Mouse (Mus musculus) adrenal gland, adult 18-20 months (tissue): ENCODE measurements at regions not wholly inside any gene's neighbourhood (a gene's known extent, or its start where the extent isn't known, plus 50 kb on each side); places are given as distances from the start of the nearest gene placed in this dataset.

Experiments used
- DNase-seq, 2 experiments: peaks; one replicate each; pipeline ENCODE4 v3.0.0; 2021 to 2022; ENCODE audit warnings: low spot score in 2 of 2

- DNase-seq: no peak
Observed at GRCm38 (mm10) chr2:169452956-169453355, 134.6 kb downstream of the Gm11011 start.

DNA sequence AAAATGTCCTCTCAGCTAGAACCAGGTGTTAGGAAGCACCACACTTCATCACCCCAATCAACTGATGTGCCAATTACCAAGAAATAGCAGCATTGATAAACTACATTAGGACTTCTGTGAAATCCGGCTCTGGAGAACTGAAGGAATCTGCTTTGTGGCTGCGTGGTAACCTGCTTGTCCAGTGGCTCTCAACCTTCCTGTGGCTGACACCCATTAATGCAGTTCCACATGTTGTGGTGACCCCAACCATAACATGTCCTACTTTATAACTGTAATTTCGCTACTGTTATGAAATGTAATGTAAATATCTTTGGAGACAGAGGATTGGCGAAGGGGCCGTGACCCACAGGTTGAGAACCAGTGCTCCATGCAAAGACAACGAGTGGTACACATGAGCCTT lies 136.7 kb downstream of the Gm11011 start:
- no peak for DNase-seq

DNA sequence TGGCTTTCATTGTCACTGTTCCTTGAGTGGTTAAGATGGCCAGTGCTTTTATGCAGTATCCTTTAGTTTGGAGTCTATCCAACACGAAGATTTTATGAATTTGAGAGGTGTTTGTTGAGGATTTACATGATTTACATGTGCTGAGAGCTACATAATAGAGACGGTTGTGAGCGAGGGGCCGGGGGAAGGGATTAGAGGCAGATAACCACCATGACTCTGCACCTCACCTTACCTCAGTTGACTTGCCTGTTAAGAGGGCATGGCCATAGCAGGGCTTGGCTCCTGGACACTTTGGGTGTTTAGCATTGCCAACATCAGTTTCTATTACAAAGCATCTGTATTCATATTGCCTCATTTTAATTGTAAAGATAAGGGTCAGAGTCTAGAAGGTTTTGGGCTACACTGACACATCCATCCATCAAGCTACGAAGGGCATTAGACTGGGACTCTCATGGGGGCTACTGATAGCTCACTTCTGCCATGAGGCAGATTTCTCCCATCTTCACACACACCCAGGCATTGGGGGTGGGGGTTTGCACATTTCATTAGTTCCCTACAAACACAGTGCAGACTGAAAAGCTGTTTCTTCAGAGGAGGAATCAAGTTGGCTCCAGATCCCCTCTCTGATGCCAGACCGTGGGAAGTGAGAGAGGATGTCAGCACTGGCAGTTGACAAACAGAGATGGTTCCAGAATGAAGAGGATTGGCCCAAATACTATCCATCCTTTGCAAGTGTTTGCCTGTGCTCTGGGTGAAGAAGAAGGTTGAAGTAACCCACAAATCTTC lies 139.9 kb downstream of the Gm11011 start:
- no peak for DNase-seq

DNA sequence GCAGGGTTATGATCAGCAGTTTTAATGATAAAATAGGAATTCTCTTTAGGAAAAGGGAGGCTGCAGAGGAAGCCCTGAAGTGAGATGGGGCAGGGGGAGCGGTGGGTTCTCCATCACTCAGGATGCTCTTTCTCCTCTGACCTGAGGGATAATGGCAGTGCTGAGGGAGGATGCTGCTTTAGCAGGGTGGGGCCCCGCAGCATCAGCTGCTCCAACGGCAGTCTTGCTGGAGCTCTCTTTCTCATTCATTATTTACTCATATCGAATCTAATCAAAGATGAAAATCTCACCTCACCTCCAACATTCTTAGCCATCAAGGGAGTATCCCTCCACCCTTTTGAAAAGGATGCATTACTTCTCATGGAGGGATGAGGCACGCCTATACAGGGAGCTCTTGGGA lies 141.7 kb downstream of the Gm11011 start:
- DNase-seq: no peak

GRCm38 (mm10) chr2:169445371-169445770 lies 142.2 kb downstream of the Gm11011 start:
- no peak for DNase-seq

DNA sequence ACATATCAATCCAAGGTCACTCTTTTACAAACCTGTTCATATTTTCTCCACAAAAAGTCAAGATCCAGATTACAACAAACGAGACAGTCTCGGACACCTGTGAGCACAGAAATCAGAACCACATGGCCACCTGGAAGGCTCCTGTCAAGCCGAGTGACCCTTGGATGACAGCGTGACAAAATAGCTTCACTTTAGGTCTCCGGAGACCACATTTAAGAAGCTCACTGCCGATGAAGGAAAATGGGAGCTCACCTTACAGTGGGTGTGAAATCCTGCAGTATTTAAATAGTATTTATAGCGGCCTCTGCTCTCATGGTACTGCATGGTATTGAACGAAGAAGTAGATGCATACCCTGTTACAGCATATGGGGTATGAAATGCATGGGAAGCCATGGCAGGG lies 144.3 kb downstream of the Gm11011 start:
- DNase-seq: no peak

GRCm38 (mm10) chr2:169431516-169431915 lies 156.0 kb downstream of the Gm11011 start:
- no peak for DNase-seq

- no peak for DNase-seq
Observed at GRCm38 (mm10) chr2:169429411-169429810, 158.1 kb downstream of the Gm11011 start.

- DNase-seq: no peak
Observed at GRCm38 (mm10) chr2:169424166-169424920, 163.2 kb downstream of the Gm11011 start.

DNA sequence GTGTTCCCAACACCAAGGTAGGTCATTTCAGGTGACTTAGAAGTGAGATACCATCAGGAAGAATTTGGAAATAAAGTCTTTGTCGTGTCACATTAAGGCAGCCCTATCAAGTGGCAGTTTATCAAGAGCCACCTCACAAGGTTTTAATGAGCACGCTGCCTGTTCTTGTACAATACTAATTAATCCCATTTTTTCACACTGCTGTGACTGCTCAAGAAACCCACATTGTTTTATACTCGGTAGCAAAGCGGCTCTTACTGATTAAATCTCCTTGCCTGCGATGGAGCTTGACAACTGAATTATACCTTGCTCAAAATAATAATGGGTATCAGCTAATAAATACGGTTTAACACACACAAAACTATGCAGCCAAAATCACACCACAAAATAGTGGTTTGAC lies 175.2 kb downstream of the Gm11011 start:
- no peak for DNase-seq

- no peak for DNase-seq
Observed at GRCm38 (mm10) chr2:169410080-169410479, 177.5 kb downstream of the Gm11011 start.

DNA sequence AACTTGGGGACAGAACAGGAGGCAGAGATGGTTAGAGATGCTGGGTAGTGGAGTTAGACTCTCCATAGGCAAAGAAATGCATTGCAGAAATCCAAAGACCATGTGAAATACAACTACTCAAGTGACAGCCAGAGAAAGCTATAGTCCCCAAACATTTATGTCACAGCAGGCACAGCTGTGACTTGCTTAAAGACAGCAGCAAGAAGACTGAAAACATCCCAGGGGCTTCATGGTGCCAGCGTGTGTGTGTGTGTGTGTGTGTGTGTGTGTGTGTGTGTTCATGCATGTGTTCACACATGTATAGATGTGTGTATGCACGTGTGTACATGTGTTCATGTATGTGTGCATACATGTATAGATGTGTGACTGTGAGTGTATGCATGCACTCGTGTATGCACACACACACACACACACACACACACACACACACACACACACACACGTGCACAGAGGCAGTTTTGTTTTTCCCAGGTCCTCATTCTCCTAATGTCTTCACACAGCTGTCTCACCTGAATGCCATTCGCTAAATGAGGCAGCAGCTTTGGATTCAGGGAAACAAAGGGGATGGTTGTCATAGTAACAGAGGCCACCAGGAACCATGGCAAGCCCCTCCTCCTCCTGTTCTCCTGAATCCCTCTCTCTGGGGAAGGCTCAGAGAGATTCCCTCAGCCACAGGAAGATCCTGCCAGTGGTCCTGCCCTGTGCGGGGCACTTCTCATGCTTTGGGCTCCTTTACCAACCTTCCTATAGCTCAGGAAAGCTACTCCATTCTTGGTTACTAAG lies 182.4 kb downstream of the Gm11011 start:
- no peak for DNase-seq

- DNase-seq: no peak
Observed at GRCm38 (mm10) chr2:169397758-169398157, 189.8 kb downstream of the Gm11011 start.

GRCm38 (mm10) chr2:169397013-169397412 lies 190.5 kb downstream of the Gm11011 start:
- peak in 1 of 2 experiments; percentile 2 for DNase-seq

GRCm38 (mm10) chr2:169396294-169396693 lies 191.3 kb downstream of the Gm11011 start:
- no peak for DNase-seq

DNA sequence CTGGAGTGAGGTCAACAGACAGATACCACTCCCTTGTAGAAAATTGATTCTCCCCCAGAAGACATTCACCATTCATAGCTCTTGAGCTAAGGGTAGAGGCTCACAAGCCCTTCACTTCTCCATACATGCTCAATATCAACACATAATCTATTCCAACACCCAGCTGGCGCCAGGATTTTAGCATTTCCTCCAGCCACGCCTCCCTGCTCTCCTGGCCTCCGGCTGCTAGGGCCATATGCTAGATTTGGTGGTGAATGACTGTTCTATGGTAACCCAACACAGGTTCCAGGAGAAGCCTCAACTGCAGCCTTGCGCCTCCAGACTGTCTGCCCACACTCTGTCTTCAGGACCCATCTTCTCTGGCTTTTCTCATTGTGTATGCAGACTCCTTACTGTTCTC lies 197.9 kb downstream of the Gm11011 start:
- DNase-seq: no peak

- DNase-seq: no peak
Observed at GRCm38 (mm10) chr2:169388569-169388968, 199.0 kb downstream of the Gm11011 start.

DNA sequence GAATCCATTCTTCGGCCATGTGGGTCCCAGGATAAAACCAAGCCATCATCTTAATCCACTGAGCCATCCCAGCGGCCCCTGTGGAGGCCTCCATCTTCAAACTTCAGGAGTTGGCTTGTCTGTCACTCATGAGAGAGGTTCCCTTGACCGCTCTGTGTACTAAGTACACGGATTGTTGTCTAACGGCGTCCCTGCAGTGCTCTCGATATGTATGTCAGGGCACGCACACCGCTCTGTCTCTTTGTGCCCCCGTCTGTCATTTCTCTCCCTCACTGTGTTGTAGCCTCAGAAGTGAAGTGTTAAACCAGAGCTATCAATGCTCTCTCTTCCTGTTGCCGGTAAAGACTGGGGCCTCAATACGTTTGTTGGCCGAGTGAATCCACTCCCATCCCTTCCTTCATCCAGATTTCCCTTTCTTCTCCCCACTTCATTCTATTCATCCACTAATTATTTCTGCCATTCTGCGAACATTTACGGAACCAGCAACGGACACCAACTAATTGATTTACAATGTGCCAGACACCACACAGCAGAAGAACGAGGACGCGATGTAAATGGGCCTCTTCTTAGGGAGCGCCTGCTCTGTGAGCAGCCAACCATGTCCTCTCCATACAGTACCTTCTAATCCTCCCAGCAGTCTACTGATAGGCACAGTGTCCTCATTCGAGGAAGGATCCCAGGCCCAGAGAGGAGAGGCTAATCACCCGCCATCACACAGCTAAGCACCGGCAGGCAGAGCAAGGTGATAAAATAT lies 199.6 kb downstream of the Gm11011 start:
- no peak for DNase-seq

DNA sequence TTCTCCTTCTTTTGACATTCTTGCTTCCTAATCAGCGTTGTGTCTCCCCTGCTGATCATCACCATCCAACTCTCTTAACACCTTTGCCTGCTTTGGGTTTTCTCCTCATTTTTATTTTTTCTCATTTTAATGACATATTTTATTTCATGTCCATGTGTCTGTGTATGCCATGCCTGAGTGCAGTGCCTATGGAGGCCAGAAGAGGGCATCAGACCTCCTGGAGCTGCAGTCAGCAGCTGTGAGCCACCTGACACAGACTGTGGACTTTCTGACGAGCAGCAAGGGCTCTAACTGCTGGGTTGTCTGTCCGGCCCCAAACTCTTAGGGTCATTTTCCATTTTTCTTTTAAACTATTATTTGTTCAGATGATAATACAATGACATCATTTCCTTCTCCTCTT lies 203.8 kb downstream of the Gm11011 start:
- no peak for DNase-seq

- no peak for DNase-seq
Observed at GRCm38 (mm10) chr2:169373069-169373468, 214.5 kb downstream of the Gm11011 start.

DNA sequence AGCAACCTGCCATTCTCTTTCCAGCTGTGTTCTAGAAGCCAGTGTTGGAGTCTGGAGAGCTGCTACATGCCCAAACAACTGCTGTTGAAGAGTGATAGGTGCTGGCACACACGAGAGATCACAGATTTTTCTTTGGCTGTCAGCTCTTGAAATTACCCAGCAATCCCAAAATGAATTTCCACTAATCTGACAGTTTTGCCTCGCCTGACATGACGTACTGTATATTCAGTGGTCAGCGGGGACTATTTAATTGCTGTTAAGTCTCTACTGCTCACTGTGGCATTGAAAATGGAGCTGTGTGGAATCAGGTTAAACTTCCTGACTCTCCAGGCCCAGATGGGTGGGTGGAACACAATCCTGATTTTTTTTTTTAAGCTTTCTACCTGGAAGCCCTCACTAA lies 222.5 kb downstream of the Gm11011 start:
- no peak for DNase-seq
